In the genomic region with DNA sequence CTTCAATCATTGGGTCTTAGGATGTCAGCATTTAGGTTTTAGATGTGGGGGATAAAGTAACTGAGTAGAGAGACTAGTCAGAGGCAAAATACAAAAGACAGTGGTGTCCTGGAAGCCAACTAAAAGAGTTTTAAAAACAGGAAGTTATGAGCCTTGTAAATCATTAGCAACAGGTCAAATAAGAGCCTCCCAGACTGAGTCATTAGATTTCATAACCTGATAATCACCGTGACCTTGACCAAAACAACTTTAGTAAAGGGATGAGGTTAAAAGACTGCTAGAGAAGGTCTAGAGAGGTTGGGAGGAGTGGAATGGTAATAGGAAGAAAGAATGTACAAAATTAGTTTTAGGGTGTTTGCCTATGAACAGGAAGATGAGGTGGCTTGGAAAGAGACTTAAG, we compare ENCODE assay signal across 27 mouse cellular contexts.
A peak's percentile ranks its signal among the peaks of the same experiment; 100 is the strongest.
DNase-seq lines count a peak whose midpoint lies in the region; ATAC-seq and TF ChIP-seq lines count a peak whose summit lies in the region.
"Had no signal": no experiment of that assay in that cellular context is flagged by ENCODE, and none has a peak within 500 bp of the region (broad histone marks: within the 10 kb centered on the region; RNA-seq: fewer than 3 reads in every experiment).

No protein-coding gene starts in this region.

- no peak overlapping the region for H3K27ac ChIP-seq in intestine, embryonic 15.5 days
- no peak overlapping the region for H3K27ac ChIP-seq in intestine, postnatal 0 days (ENCODE audit: low read depth, low read length)
- H3K27ac ChIP-seq in liver, embryonic 14.5 days = no peak overlapping the region
- H3K27ac ChIP-seq: embryonic facial prominence, embryonic 10.5 days; embryonic facial prominence, embryonic 15.5 days; forebrain, embryonic 13.5 days; gastrocnemius, adult 2 months; heart, embryonic 13.5 days; left cerebral cortex, adult 2 months; limb, embryonic 12.5 days; liver, embryonic 15.5 days; lung, embryonic 15.5 days; neural tube, embryonic 15.5 days had no signal

- H3K9ac ChIP-seq in intestine, embryonic 15.5 days = no peak overlapping the region
- no peak overlapping the region for H3K9ac ChIP-seq in intestine, postnatal 0 days (ENCODE audit: low read depth, low read length)
- H3K9ac ChIP-seq in liver, embryonic 14.5 days (replicated peaks) = no peak overlapping the region
- H3K9ac ChIP-seq: embryonic facial prominence, embryonic 15.5 days; forebrain, embryonic 13.5 days; heart, embryonic 13.5 days; limb, embryonic 12.5 days; liver, embryonic 15.5 days; lung, embryonic 15.5 days; neural tube, embryonic 15.5 days had no signal

- no peak for TF ChIP-seq EP300 in liver, embryonic 14.5 days (IDR thresholded peaks at IDR 0.05; ENCODE audit: low read depth)

- TF ChIP-seq CTCF in intestine, postnatal 0 days (IDR thresholded peaks at IDR 0.05; ENCODE audit: low read depth) = no peak
- TF ChIP-seq CTCF in liver, embryonic 14.5 days (IDR thresholded peaks at IDR 0.05; ENCODE audit: low read depth) = no peak

- H3K9me3 ChIP-seq in intestine, embryonic 15.5 days = no peaks in the 10 kb centered on the region
- no peaks in the 10 kb centered on the region for H3K9me3 ChIP-seq in intestine, postnatal 0 days (ENCODE audit: control insufficient read depth)
- no peaks in the 10 kb centered on the region for H3K9me3 ChIP-seq in liver, embryonic 14.5 days (ENCODE audit: control insufficient read depth, low read length)
- H3K9me3 ChIP-seq: embryonic facial prominence, embryonic 15.5 days; forebrain, embryonic 13.5 days; heart, embryonic 13.5 days; liver, embryonic 15.5 days; lung, embryonic 15.5 days; neural tube, embryonic 15.5 days had no signal

- DNase-seq in liver, embryonic 14.5 days (ENCODE audit: low read depth in 3 of 3, low spot score in 3 of 3) = peak in 2 of 3 experiments; percentile 9
- no peak for DNase-seq in liver
- DNase-seq in layer of hippocampus, postnatal 25 days (ENCODE audit: extremely low spot score in 1 of 2, low spot score in 1 of 2) = no peak
- DNase-seq in frontal cortex, postnatal 36 days (ENCODE audit: low spot score in 2 of 2) = no peak
- DNase-seq: adrenal gland, postnatal 36 days; cerebellum, adult 2 months; cerebellum, postnatal 14 days; gastrocnemius, adult 2 months; heart, postnatal 10 days; midbrain, embryonic 14.5 days; retina, postnatal 1 day; right cerebral cortex, postnatal 25 days; thymus, postnatal 14 days had no signal

- 48% methylated on average over 1 of the region's 1 CpGs for WGBS in intestine, embryonic 15.5 days
- WGBS in intestine, postnatal 0 days = 16% methylated on average over 1 of the region's 1 CpGs
- 22% methylated on average over 1 of the region's 1 CpGs for WGBS in liver, embryonic 14.5 days (ENCODE audit: insufficient replicate concordance)

- peak; percentile 58; the same call in 1 of the 2 replicates for ATAC-seq in intestine, embryonic 15.5 days
- ATAC-seq in intestine, postnatal 0 days = no peak
- no peak for ATAC-seq in liver, embryonic 14.5 days (ENCODE audit: insufficient read depth)
- peak; percentile 49 for ATAC-seq in granulocyte monocyte progenitor cell, adult 5-6 weeks (replicated peaks; ENCODE audit: poor library complexity, severe bottlenecking)
- 0 out of 2 replicates have a peak, but pooled peaks have one; percentile 22 for ATAC-seq in monocyte, adult 5-6 weeks (replicated peaks; ENCODE audit: insufficient number of reproducible peaks, low FRiP score, low TSS enrichment, poor library complexity, severe bottlenecking)
- ATAC-seq: forebrain, embryonic 13.5 days; hindbrain, embryonic 16.5 days had no signal

- H3K4me1 ChIP-seq in intestine, embryonic 15.5 days (replicated peaks) = no peaks in the 10 kb centered on the region
- H3K4me1 ChIP-seq in intestine, postnatal 0 days (replicated peaks; ENCODE audit: control insufficient read depth, insufficient read depth, low read length) = no peaks in the 10 kb centered on the region
- peaks cover 0 to 5% of the 10 kb centered on the region in 2 experiments; a peak in 1 of 4 replicates for H3K4me1 ChIP-seq in liver, embryonic 14.5 days (replicated peaks; ENCODE audit: control insufficient read depth in 2 of 2, insufficient read depth in 2 of 2, low read length in 1 of 2)
- H3K4me1 ChIP-seq: embryonic facial prominence, embryonic 10.5 days; embryonic facial prominence, embryonic 15.5 days; forebrain, embryonic 13.5 days; heart, embryonic 13.5 days; limb, embryonic 12.5 days; neural tube, embryonic 15.5 days had no signal

- no peak overlapping the region for H3K4me3 ChIP-seq in intestine, embryonic 15.5 days (replicated peaks)
- no peak overlapping the region for H3K4me3 ChIP-seq in intestine, postnatal 0 days (ENCODE audit: low read depth, low read length)
- no peak overlapping the region for H3K4me3 ChIP-seq in liver, embryonic 14.5 days (ENCODE audit: insufficient read depth in 1 of 2, low read depth in 2 of 2, low read length in 2 of 2)
- H3K4me3 ChIP-seq: embryonic facial prominence, embryonic 10.5 days; embryonic facial prominence, embryonic 15.5 days; forebrain, embryonic 13.5 days; gastrocnemius, adult 2 months; heart, embryonic 13.5 days; left cerebral cortex, adult 2 months; limb, embryonic 12.5 days; liver, embryonic 15.5 days; lung, embryonic 15.5 days; neural tube, embryonic 15.5 days had no signal

- no peaks in the 10 kb centered on the region for H3K27me3 ChIP-seq in intestine, embryonic 15.5 days (replicated peaks)
- H3K27me3 ChIP-seq in intestine, postnatal 0 days (replicated peaks; ENCODE audit: control insufficient read depth, insufficient read depth, low read length) = no peaks in the 10 kb centered on the region
- no peaks in the 10 kb centered on the region for H3K27me3 ChIP-seq in liver, embryonic 14.5 days (ENCODE audit: control insufficient read depth, insufficient read depth, low read length)
- H3K27me3 ChIP-seq: embryonic facial prominence, embryonic 15.5 days; forebrain, embryonic 13.5 days; heart, embryonic 13.5 days; limb, embryonic 12.5 days; liver, embryonic 15.5 days; lung, embryonic 15.5 days; neural tube, embryonic 15.5 days had no signal

- no peaks in the 10 kb centered on the region for H3K36me3 ChIP-seq in intestine, embryonic 15.5 days
- no peaks in the 10 kb centered on the region for H3K36me3 ChIP-seq in intestine, postnatal 0 days (ENCODE audit: control insufficient read depth, insufficient read depth)
- H3K36me3 ChIP-seq in liver, embryonic 14.5 days (replicated peaks; ENCODE audit: control insufficient read depth, insufficient read depth, low read depth) = no peaks in the 10 kb centered on the region
- H3K36me3 ChIP-seq: embryonic facial prominence, embryonic 10.5 days; embryonic facial prominence, embryonic 15.5 days; heart, embryonic 13.5 days; limb, embryonic 12.5 days; liver, embryonic 15.5 days; lung, embryonic 15.5 days; neural tube, embryonic 15.5 days had no signal

- H3K4me2 ChIP-seq in intestine, embryonic 15.5 days (replicated peaks) = no peak overlapping the region
- H3K4me2 ChIP-seq in intestine, postnatal 0 days (replicated peaks; ENCODE audit: low read depth) = no peak overlapping the region
- no peak overlapping the region for H3K4me2 ChIP-seq in liver, embryonic 14.5 days (ENCODE audit: low read depth)
- H3K4me2 ChIP-seq: embryonic facial prominence, embryonic 15.5 days; forebrain, embryonic 13.5 days; heart, embryonic 13.5 days; limb, embryonic 12.5 days; liver, embryonic 15.5 days; lung, embryonic 15.5 days; neural tube, embryonic 15.5 days had no signal

Comparison
In these comparisons a context has a peak if more than half of its experiments do, and no peak if none do; other contexts are left out.
1. ATAC-seq: peak in intestine, embryonic 15.5 days (single experiment), granulocyte monocyte progenitor cell, adult 5-6 weeks (single experiment) and monocyte, adult 5-6 weeks (single experiment); none in intestine, postnatal 0 days (single experiment) and liver, embryonic 14.5 days (single experiment).
2. DNase-seq: peak in liver, embryonic 14.5 days (2 of 3); none in liver (single experiment), layer of hippocampus, postnatal 25 days (0 of 2) and frontal cortex, postnatal 36 days (0 of 2).